Mouse (Mus musculus): Measurements from ENCODE around the gene Man1c1. TPM values are rescaled to one million over a fixed set of nuclear protein-coding genes. Genes with fewer than 3 reads are reported as not detected.

The Man1c1 gene
- total and polyA plus RNA-seq, 3 experiments: 0.04 to 0.44 (median 0.20) TPM

DNA sequence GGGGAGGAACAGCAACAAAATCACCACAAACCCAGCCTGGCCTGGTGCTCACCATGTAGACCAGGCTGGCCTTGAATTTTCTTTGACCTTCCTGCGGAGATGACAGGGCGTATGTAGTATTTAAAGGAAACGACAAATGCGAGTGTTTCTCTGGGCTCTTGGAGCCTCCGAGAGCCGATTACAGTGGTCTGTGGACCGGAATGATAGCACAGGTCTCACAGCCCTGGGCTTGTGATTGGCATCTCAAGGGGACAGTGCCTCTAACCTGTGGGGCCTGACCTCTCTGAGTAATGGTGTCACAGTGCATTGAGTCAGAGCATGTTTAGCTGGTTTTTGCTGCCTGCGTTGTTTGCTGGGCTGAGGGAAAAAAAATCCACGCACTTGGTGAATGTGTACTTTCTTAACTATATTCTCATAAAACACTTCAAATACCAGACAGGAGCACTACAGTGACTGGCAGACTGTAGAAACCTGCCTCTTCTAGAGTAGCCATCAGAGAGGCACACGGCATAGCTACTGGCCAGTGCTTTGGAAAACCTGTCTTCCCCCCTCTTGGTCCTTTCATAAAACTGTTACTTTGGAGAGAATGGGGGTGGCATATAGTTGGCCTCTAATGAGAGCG is 189.7 kb downstream of the Man1c1 start:
- H3K4me1 ChIP-seq (ENCODE audit: control insufficient read depth in 1 of 2, insufficient read depth in 2 of 2): peaks cover 4 to 22% of the 10 kb centered on the region in 2 experiments; a peak in 3 of 4 replicates
- no peak for DNase-seq (ENCODE audit: extremely low read depth)
- no peak overlapping the region for H3K4me2 ChIP-seq (ENCODE audit: insufficient read depth, low read depth, poor library complexity, severe bottlenecking)
- dilution Hi-C loops (cut with MboI; ENCODE audit: extremely low pct_ligation_motif_present, extremely low pct_unique_long_range_greater_than_20kb, low sequenced_read_pairs): no loop called here
- in situ Hi-C loops (cut with MboI; ENCODE audit: low pct_ligation_motif_present, low pct_unique_long_range_greater_than_20kb, low sequenced_read_pairs): no loop called here
- no peak overlapping the region for H3K4me3 ChIP-seq (replicated peaks in 1 of 3; ENCODE audit: low read depth in 2 of 3, low read length in 2 of 3, poor library complexity in 1 of 3)
- H3K27ac ChIP-seq (ENCODE audit: insufficient read depth, low read depth): no peak overlapping the region
- H3K79me2 ChIP-seq (replicated peaks; ENCODE audit: control insufficient read depth, extremely low read depth, insufficient read depth, poor library complexity, severe bottlenecking): peaks cover 37% of the 10 kb centered on the region
- no peaks in the 10 kb centered on the region for H3K27me3 ChIP-seq (replicated peaks)
- peaks cover 0 to 32% of the 10 kb centered on the region in 2 experiments for H3K36me3 ChIP-seq (replicated peaks in 1 of 2; ENCODE audit: control insufficient read depth in 1 of 2, insufficient read depth in 1 of 2, low read length in 1 of 2)
- TF ChIP-seq CHD2 (IDR thresholded peaks at IDR 0.05; ENCODE audit: low read length): no peak
- no peak for TF ChIP-seq RAD21 (IDR thresholded peaks at IDR 0.05; ENCODE audit: low read depth, low read length)
- TF ChIP-seq CTCF (conservative IDR thresholded peaks at IDR 0.05 in 1 of 2, IDR thresholded peaks at IDR 0.05 in 1 of 2; ENCODE audit: low read depth in 2 of 2, low read length in 2 of 2): no peak
- no peak for TF ChIP-seq GABPA (IDR thresholded peaks at IDR 0.05; ENCODE audit: insufficient replicate concordance, low read depth, low read length)
- TF ChIP-seq NRF1 (IDR thresholded peaks at IDR 0.05; ENCODE audit: low read depth, low read length): no peak
- no peak for TF ChIP-seq MYC (IDR thresholded peaks at IDR 0.05; ENCODE audit: low read depth, low read length)
- no peak for TF ChIP-seq EP300 (IDR thresholded peaks at IDR 0.05; ENCODE audit: low read length)
- no peak for TF ChIP-seq KAT2A (IDR thresholded peaks at IDR 0.05; ENCODE audit: insufficient replicate concordance, low read length)
- no peak for TF ChIP-seq TBP (conservative IDR thresholded peaks at IDR 0.05; ENCODE audit: low read depth, low read length)
- TF ChIP-seq MAZ (IDR thresholded peaks at IDR 0.05; ENCODE audit: low read depth, low read length): no peak
- no peak for TF ChIP-seq MAFK (IDR thresholded peaks at IDR 0.05; ENCODE audit: insufficient replicate concordance, low read length)
- no peak for TF ChIP-seq E2F4 (IDR thresholded peaks at IDR 0.05; ENCODE audit: insufficient replicate concordance, low read depth, low read length)
- no peak for TF ChIP-seq USF2 (conservative IDR thresholded peaks at IDR 0.05; ENCODE audit: low read depth, low read length)
- no peak for TF ChIP-seq HCFC1 (IDR thresholded peaks at IDR 0.05; ENCODE audit: low read depth, low read length)
- TF ChIP-seq JUND (conservative IDR thresholded peaks at IDR 0.05; ENCODE audit: low read depth, low read length): no peak
- no peak for TF ChIP-seq ZC3H11A (IDR thresholded peaks at IDR 0.05; ENCODE audit: low read depth, low read length)
- no peak for TF ChIP-seq MEF2A (IDR thresholded peaks at IDR 0.05; ENCODE audit: borderline replicate concordance, low read depth, low read length)
- H3K9ac ChIP-seq (ENCODE audit: insufficient read depth, low read depth): no peak overlapping the region
- H3K9me3 ChIP-seq (replicated peaks; ENCODE audit: low read length): no peaks in the 10 kb centered on the region

DNA sequence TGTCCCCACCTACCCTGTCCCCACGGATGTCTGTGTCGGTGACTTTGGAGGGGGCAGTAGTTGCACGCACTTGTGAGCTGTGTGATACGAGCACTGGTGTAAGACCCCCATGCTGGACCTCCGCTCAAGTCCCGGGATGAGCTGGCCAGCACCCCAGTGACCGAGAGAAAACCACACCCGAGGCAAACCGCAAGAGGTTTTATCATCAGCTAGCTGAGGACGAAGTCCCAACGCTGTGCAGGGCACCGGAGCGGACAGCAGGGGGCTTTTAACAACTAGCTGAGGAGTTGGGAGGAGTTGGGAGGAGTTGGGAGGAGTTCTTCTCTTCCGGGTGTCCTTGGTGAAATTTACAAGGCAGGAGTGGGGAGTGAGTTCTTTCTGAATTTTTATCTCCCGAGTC is 191.3 kb downstream of the Man1c1 start:
- Histone ChIP-seq H3K79me2 (replicated peaks; ENCODE audit: control insufficient read depth, extremely low read depth, insufficient read depth, poor library complexity, severe bottlenecking) (peaks cover 29% of the 10 kb centered on the region), H3K36me3 (replicated peaks in 1 of 2; ENCODE audit: control insufficient read depth in 1 of 2, insufficient read depth in 1 of 2, low read length in 1 of 2) (peaks cover 0 to 21% of the 10 kb centered on the region in 2 experiments), H3K4me3 (replicated peaks in 1 of 3; ENCODE audit: low read depth in 2 of 3, low read length in 2 of 3, poor library complexity in 1 of 3) (no peak overlapping the region), H3K4me1 (ENCODE audit: control insufficient read depth in 1 of 2, insufficient read depth in 2 of 2) (peaks cover 4 to 22% of the 10 kb centered on the region in 2 experiments; a peak in 3 of 4 replicates), H3K27ac (ENCODE audit: insufficient read depth, low read depth) (no peak overlapping the region), H3K27me3 (replicated peaks) (no peaks in the 10 kb centered on the region), H3K4me2 (ENCODE audit: insufficient read depth, low read depth, poor library complexity, severe bottlenecking) (no peak overlapping the region), H3K9ac (ENCODE audit: insufficient read depth, low read depth) (no peak overlapping the region), H3K9me3 (replicated peaks; ENCODE audit: low read length) (no peaks in the 10 kb centered on the region)
- TF ChIP-seq POLR2AphosphoS2 (IDR thresholded peaks at IDR 0.05; ENCODE audit: low read depth, low read length) (no peak), UBTF (IDR thresholded peaks at IDR 0.05; ENCODE audit: low read depth, low read length) (no peak), IRF4 (IDR thresholded peaks at IDR 0.05; ENCODE audit: low read depth, low read length) (no peak), MAFK (IDR thresholded peaks at IDR 0.05; ENCODE audit: insufficient replicate concordance, low read length) (no peak), MXI1 (IDR thresholded peaks at IDR 0.05; ENCODE audit: low read depth, low read length) (no peak), MYC (IDR thresholded peaks at IDR 0.05; ENCODE audit: low read depth, low read length) (no peak), GABPA (IDR thresholded peaks at IDR 0.05; ENCODE audit: insufficient replicate concordance, low read depth, low read length) (no peak), ZC3H11A (IDR thresholded peaks at IDR 0.05; ENCODE audit: low read depth, low read length) (no peak), HCFC1 (IDR thresholded peaks at IDR 0.05; ENCODE audit: low read depth, low read length) (no peak), JUN (IDR thresholded peaks at IDR 0.05; ENCODE audit: insufficient read depth, low read depth, low read length) (no peak), MEF2A (IDR thresholded peaks at IDR 0.05; ENCODE audit: borderline replicate concordance, low read depth, low read length) (no peak)
- in situ Hi-C loops (cut with MboI; ENCODE audit: low pct_ligation_motif_present, low pct_unique_long_range_greater_than_20kb, low sequenced_read_pairs) (no loop called here), dilution Hi-C loops (cut with MboI; ENCODE audit: extremely low pct_ligation_motif_present, extremely low pct_unique_long_range_greater_than_20kb, low sequenced_read_pairs) (no loop called here)
- no peak for DNase-seq (ENCODE audit: extremely low read depth)
